Mouse (Mus musculus): ENCODE measurements around the gene Wdr76.

DNA sequence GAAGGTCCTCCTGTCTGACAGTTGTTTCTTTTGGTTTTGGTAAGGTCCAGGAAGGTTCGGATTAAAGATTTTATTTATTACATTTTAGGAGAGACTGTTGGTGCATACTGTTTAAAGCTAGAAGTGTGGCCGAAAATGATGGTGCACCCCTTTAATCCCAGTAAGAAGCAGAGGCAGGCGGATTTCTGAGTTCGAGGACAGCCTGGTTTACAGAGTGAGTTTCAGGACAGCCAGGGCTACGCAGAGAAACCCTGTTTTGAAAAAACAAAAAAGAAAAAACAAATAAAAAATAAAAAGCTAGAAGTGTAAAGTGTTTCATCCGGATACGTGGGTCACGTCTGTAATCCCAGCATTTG is 32.4 kb upstream of the Wdr76 start:
- TF ChIP-seq CTCF (IDR thresholded peaks at IDR 0.05; ENCODE audit: extremely low read depth, insufficient read length, insufficient replicate concordance, low read depth, low read length) = no peak
- no peak for TF ChIP-seq POLR2A (IDR thresholded peaks at IDR 0.05; ENCODE audit: low read depth, low read length)

Data from small intestine, adult 2 months (tissue).